Mouse (Mus musculus) gonadal fat pad, adult 2 months (tissue): ENCODE measurements around the gene Gm21981. TPM values are rescaled to one million over a fixed set of nuclear protein-coding genes. Genes with fewer than 3 reads are reported as not detected.
"Not testable (repeated sequence)": the region's sequence is repeated elsewhere in the genome, so short reads cannot be mapped to it uniquely, and the experiment has no call there.

Experiments used
- DNase-seq: peaks from one replicate; pipeline ENCODE4 v3.0.0-alpha.2; 2012; ENCODE audit warnings: low read depth
- polyA plus RNA-seq: library from polyadenylated mRNA; depleted of rRNA; stranded (reverse); fragments of >200 nt; gene quantifications from 2 replicates; pipeline ENCODE4 v1.2.3, GENCODE M21; 2012; rRNA removed

Gene Gm21981
- polyA plus RNA-seq, 1 experiment = 2.7 TPM

- DNase-seq = no peak
Measured at GRCm38 (mm10) chr17:47669166-47669565, 25.1 kb downstream of the Gm21981 start.

DNA sequence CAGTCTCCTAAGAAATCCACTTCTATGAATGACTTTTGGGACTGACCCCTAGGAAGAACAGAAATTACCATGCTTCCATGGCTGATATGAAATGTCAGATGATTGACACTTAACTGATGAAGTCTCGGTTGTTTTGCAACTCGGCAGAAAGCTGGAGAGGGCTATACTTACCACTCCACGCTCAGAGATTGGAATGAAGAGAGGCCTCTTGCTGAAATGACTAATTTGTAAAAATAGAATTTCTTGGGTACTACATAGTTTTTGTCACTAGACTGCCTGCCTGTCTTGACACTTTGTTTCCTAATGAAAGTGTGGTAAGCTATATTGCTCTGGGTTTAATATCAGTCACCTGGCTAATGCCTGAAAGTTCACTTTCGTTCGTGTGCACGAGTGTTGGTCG, 29.8 kb downstream of the Gm21981 start:
- no peak for DNase-seq

DNA sequence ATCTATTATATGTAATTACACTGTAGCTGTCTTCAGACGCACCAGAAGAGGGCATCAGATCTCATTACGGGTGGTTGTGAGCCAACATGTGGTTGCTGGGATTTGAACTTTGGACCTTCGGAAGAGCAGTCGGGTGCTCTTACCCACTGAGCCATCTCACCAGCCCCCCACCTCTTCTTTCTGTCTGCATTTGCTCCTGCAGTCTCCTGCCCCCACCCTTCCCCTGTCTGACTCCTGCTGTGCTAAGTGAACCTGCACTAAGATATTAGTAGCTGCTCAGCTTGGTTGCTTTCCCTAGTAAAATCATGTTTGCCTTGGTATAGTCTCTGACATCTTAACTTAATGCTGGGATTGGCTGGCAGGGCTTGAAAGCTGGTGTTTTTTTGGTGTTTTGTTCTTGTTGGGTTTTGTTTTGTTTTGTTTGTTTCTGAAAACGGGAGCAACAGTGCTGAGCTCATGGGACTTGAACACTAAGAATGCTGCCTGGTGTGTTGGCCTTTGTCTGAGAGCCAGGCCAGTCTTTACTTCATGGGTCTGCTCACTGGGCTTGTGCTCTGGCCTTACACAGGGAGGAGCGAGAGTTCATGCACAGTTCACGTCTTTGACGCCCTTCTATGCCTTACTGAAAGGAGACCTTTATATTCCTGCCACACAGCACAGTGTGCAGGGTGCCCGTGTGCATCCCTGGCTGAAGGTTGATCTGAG, 31.1 kb downstream of the Gm21981 start:
- no peak for DNase-seq

DNA sequence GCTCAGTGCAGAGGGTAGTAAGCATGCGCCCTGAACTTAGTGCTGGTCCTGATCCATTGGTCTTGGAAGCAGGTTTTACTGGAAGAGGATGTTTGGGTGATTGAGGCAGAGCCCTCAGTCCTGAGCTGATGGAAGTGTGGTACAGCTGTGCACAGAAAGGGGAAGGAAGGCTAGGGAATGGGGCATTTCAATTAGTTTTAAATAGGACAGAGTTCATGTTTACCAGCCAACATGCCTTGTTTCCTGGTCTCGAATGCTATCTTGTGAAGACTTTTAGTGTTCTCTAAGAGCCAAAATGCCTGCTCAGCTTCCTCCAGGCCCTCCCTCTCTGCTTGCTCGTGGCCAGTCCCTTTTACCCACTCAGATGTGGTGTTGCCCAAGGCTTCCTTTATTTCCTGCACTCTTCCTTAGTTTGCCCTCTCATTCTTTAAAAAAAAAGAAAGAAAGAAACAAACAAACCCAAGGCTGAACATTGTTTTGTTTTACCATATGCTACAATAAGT, 35.5 kb downstream of the Gm21981 start:
- no peak for DNase-seq

- DNase-seq = no peak
Measured at GRCm38 (mm10) chr17:47657901-47658300, 36.4 kb downstream of the Gm21981 start.

GRCm38 (mm10) chr17:47655697-47656096, 38.6 kb downstream of the Gm21981 start:
- no peak for DNase-seq

DNA sequence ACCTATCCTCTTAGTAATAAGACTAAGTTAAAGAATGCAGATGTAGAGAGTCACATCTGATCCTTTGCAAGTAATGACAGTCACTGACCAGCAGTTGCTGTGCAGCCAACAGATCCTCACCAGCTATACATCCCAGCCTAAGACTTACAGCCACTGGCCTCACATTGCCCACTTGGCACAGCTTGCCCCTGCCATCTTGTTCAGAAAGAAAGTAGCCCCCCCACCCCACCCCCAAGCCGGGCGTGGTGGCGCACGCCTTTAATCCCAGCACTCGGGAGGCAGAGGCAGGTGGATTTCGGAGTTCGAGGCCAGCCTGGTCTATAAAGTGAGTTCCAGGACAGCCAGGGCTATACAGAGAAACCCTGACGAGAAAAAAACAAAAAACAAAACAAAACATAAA, 39.9 kb downstream of the Gm21981 start:
- not testable (repeated sequence) for DNase-seq

- DNase-seq = no peak
Measured at GRCm38 (mm10) chr17:47651953-47652352, 42.3 kb downstream of the Gm21981 start.

GRCm38 (mm10) chr17:47648966-47649365, 45.3 kb downstream of the Gm21981 start:
- DNase-seq = no peak

GRCm38 (mm10) chr17:47646683-47647082, 47.6 kb downstream of the Gm21981 start:
- no peak for DNase-seq

DNA sequence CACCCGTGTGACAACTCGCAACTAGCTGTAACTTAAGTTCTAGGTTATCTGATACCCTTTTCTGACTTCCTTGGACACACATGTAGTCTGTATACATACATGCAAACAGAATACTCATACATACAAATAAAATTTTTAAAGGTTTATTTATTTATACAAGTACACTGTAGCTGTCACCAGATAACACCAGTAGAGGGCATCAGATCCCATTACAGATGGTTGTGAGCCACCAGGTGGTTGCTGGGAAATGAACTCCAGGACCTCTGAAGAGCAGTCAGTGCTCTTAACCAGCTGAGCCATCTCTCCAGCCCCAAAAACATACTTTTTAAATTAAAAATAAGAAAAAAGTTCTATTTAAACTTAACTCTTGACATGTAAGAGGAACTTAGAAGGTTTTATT, 51.3 kb downstream of the Gm21981 start:
- no peak for DNase-seq

Other genes starting within 250 kb of the Gm21981 start
- gene Taf8, start 192.2 kb downstream of the Gm21981 start, polyA plus RNA-seq = 22.7 and 23.1 TPM in 2 replicates
- gene Ccnd3, start 189.4 kb downstream of the Gm21981 start, polyA plus RNA-seq = 164 and 194 TPM in 2 replicates
- gene Bysl, start 83.0 kb downstream of the Gm21981 start, polyA plus RNA-seq = 9.5 and 9.8 TPM in 2 replicates
- gene Med20, start 82.9 kb downstream of the Gm21981 start, polyA plus RNA-seq = 28.7 and 35.4 TPM in 2 replicates
- gene Gm20517, start 82.9 kb downstream of the Gm21981 start, polyA plus RNA-seq = 0.81 and 1.2 TPM in 2 replicates
- 8.3 and 8.4 TPM in 2 replicates for gene Usp49, start 63.8 kb downstream of the Gm21981 start, polyA plus RNA-seq
- 98.7 and 117 TPM in 2 replicates for gene Tomm6, start 6.1 kb downstream of the Gm21981 start, polyA plus RNA-seq
- 10.2 and 11.6 TPM in 2 replicates for gene Frs3, start 5.4 kb downstream of the Gm21981 start, polyA plus RNA-seq
- 2.6 and 3.2 TPM in 2 replicates for gene Prickle4, start 281 bp upstream of the Gm21981 start, polyA plus RNA-seq
- 0.27 and 0.44 TPM in 2 replicates for gene Pgc, start 32.4 kb upstream of the Gm21981 start, polyA plus RNA-seq
- 18.6 and 22.1 TPM in 2 replicates for gene Tfeb, start 42.6 kb upstream of the Gm21981 start, polyA plus RNA-seq
- 11.0 and 11.2 TPM in 2 replicates for gene Mdfi, start 140.2 kb upstream of the Gm21981 start, polyA plus RNA-seq
- gene Foxp4, start 230.2 kb upstream of the Gm21981 start, polyA plus RNA-seq = 27.9 and 32.3 TPM in 2 replicates